Mouse (Mus musculus): ENCODE measurements around the gene 1500011B03Rik. TPM values are rescaled to one million over a fixed set of nuclear protein-coding genes. Genes with fewer than 3 reads are reported as not detected.

The 1500011B03Rik gene
- polyA plus RNA-seq, 2 experiments from 2014 or later, result 51.9 to 57.3 TPM

GRCm38 (mm10) chr5:114808385-114808784 lies 14.9 kb downstream of the 1500011B03Rik start:
- no peak for ATAC-seq

- ATAC-seq, result no peak
Measured at GRCm38 (mm10) chr5:114807893-114808292, 15.4 kb downstream of the 1500011B03Rik start.

GRCm38 (mm10) chr5:114807468-114807867 lies 15.8 kb downstream of the 1500011B03Rik start:
- ATAC-seq, result no peak

GRCm38 (mm10) chr5:114807063-114807462 lies 16.2 kb downstream of the 1500011B03Rik start:
- ATAC-seq, result no peak

- ATAC-seq, result no peak
Measured at GRCm38 (mm10) chr5:114806636-114807035, 16.6 kb downstream of the 1500011B03Rik start.

- peak; percentile 96 for ATAC-seq
Measured at GRCm38 (mm10) chr5:114805436-114806350, 17.6 kb downstream of the 1500011B03Rik start.

GRCm38 (mm10) chr5:114804958-114805357 lies 18.3 kb downstream of the 1500011B03Rik start:
- no peak for ATAC-seq

GRCm38 (mm10) chr5:114804335-114804734 lies 18.9 kb downstream of the 1500011B03Rik start:
- no peak for ATAC-seq

- no peak for ATAC-seq
Measured at GRCm38 (mm10) chr5:114803231-114803630, 20.0 kb downstream of the 1500011B03Rik start.

- ATAC-seq, result no peak
Measured at GRCm38 (mm10) chr5:114801841-114802240, 21.4 kb downstream of the 1500011B03Rik start.

GRCm38 (mm10) chr5:114801049-114801448 lies 22.2 kb downstream of the 1500011B03Rik start:
- ATAC-seq, result no peak

- ATAC-seq, result no peak
Measured at GRCm38 (mm10) chr5:114799848-114800247, 23.4 kb downstream of the 1500011B03Rik start.

GRCm38 (mm10) chr5:114797253-114797652 lies 26.0 kb downstream of the 1500011B03Rik start:
- no peak for ATAC-seq

GRCm38 (mm10) chr5:114796299-114797012 lies 26.8 kb downstream of the 1500011B03Rik start:
- ATAC-seq, result no peak

- no peak for ATAC-seq
Measured at GRCm38 (mm10) chr5:114795653-114796052, 27.6 kb downstream of the 1500011B03Rik start.

GRCm38 (mm10) chr5:114795231-114795630 lies 28.0 kb downstream of the 1500011B03Rik start:
- ATAC-seq, result no peak

- ATAC-seq, result no peak
Measured at GRCm38 (mm10) chr5:114794609-114795008, 28.7 kb downstream of the 1500011B03Rik start.

- ATAC-seq, result no peak
Measured at GRCm38 (mm10) chr5:114793317-114793716, 30.0 kb downstream of the 1500011B03Rik start.

- no peak for ATAC-seq
Measured at GRCm38 (mm10) chr5:114785196-114785595, 38.1 kb downstream of the 1500011B03Rik start.

- no peak for ATAC-seq
Measured at GRCm38 (mm10) chr5:114784622-114785165, 38.6 kb downstream of the 1500011B03Rik start.

GRCm38 (mm10) chr5:114783405-114784163 lies 39.7 kb downstream of the 1500011B03Rik start:
- peak; percentile 56 for ATAC-seq

- no peak for ATAC-seq
Measured at GRCm38 (mm10) chr5:114782991-114783390, 40.3 kb downstream of the 1500011B03Rik start.
